Mouse (Mus musculus) liver, embryonic 14.5 days (tissue): Measurements from ENCODE around the gene Pex7. TPM values are rescaled to one million over a fixed set of nuclear protein-coding genes. Genes with fewer than 3 reads are reported as not detected.

ENCODE experiments used
- ATAC-seq: fragments of 200-750 bp; cut with Nextera tagmentation; 2 replicates; pipeline ENCODE4 v1.8.0; 2017; ENCODE audit warnings: moderate number of reproducible peaks, mild to moderate bottlenecking, moderate library complexity; ENCODE audit not compliant: insufficient read depth
- DNase-seq, 3 experiments: peaks; one replicate each; pipeline ENCODE4 v3.0.0-alpha.2; 2012 to 2013; ENCODE audit warnings: low read depth in 3 of 3, low spot score in 3 of 3
- H3K27ac ChIP-seq: fragments of 300-500 bp; sonication (generic); 2 replicates; pipeline ENCODE4 v1.5.1; 2014; ENCODE audit warnings: moderate library complexity, mild to moderate bottlenecking, control low read depth, inconsistent platforms
- H3K27me3 ChIP-seq: fragments of 300-500 bp; sonication (generic); 2 replicates; pipeline ENCODE4 v1.6.1; 2014; ENCODE audit warnings: mild to moderate bottlenecking, low read length, moderate library complexity; ENCODE audit not compliant: control insufficient read depth, insufficient read depth
- H3K36me3 ChIP-seq: fragments of 300-500 bp; sonication (generic); replicated peaks from 2 replicates; pipeline ENCODE4 v1.6.1; 2014; ENCODE audit warnings: low read depth; ENCODE audit not compliant: control insufficient read depth, insufficient read depth
- H3K4me1 ChIP-seq, 2 experiments: fragments of 200-500 bp in 1 of 2; fragments of 300-500 bp in 1 of 2; sonication (generic) in 1 of 2; replicated peaks; 2 replicates each; pipeline ENCODE4 v1.6.1; 2012 to 2014; ENCODE audit warnings: antibody characterized with exemption in 1 of 2, inconsistent platforms in 1 of 2, low read length in 1 of 2; ENCODE audit not compliant: control insufficient read depth in 2 of 2, insufficient read depth in 2 of 2
- H3K4me2 ChIP-seq: fragments of 300-500 bp; sonication (generic); 2 replicates; pipeline ENCODE4 v1.6.1; 2014; ENCODE audit warnings: low read depth, mild to moderate bottlenecking, control low read depth, moderate library complexity
- H3K4me3 ChIP-seq, 2 experiments: fragments of 200-500 bp in 1 of 2; fragments of 300-500 bp in 1 of 2; sonication (generic) in 1 of 2; 2 replicates each; pipeline ENCODE4 v1.5.1; 2012 to 2014; ENCODE audit warnings: low read depth in 2 of 2, low read length in 2 of 2, mild to moderate bottlenecking in 2 of 2, control low read depth in 1 of 2, inconsistent platforms in 1 of 2, moderate library complexity in 1 of 2; ENCODE audit not compliant: insufficient read depth in 1 of 2
- H3K9ac ChIP-seq: fragments of 300-500 bp; sonication (generic); replicated peaks from 2 replicates; pipeline ENCODE4 v1.6.1; 2014; ENCODE audit warnings: mild to moderate bottlenecking, control low read depth, moderate library complexity
- H3K9me3 ChIP-seq: fragments of 300-500 bp; sonication (generic); 2 replicates; pipeline ENCODE4 v1.6.1; 2016; ENCODE audit warnings: low read length, mixed read lengths; ENCODE audit not compliant: control insufficient read depth
- CTCF ChIP-seq: IDR thresholded peaks from 2 replicates; pipeline ENCODE4 v1.5.1; 2016; ENCODE audit warnings: antibody characterized with exemption, low read depth, control low read depth
- EP300 ChIP-seq: IDR thresholded peaks from 2 replicates; pipeline ENCODE4 v1.6.1; 2016; ENCODE audit warnings: antibody characterized with exemption, low read depth
- WGBS: fragments of 180-500 bp; shearing (Covaris S2); extraction: QIAGEN DNeasy Blood & Tissue Kit; methylation state at CpG from one replicate; pipeline ENCODE4 v1.1.7; 2014; ENCODE audit not compliant: insufficient replicate concordance; 5-methylcytosine and 5-hydroxymethylcytosine counted together
- polyA plus RNA-seq, 2 experiments: library from polyadenylated mRNA; depleted of rRNA in 1 of 2; stranded (reverse) in 1 of 2; unstranded in 1 of 2; fragments of >200 nt; fragmentation: Nextera tagmentation in 1 of 2; extraction: Ambion mirVana in 1 of 2; gene quantifications; 2 replicates each; pipeline versions ENCODE4 v1.2.1 to v1.2.3; 2012 to 2014

Gene Pex7
- polyA plus RNA-seq, 2 experiments, result 13.3 to 30.8 TPM

DNA sequence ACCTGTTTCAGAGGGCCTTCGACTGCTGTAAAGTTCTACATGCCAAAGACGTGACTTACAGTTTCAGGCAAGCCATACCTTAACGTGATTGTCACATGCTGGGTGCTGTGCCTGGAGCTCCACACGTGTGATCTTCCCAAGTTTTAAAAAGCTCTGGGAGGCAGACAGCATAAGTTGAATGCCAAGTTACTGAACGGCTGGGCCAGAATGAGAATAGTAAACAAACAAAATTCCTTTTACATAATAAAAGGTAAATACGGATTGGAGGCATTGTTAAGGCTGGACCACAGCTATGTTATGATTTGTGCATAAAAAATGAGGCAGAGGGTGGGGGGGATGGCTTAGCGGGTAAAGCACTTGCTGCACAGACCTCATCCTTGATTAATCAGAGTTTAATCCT, 38.2 kb upstream of the Pex7 start:
- DNase-seq (no peak), ATAC-seq (no peak)
- Histone ChIP-seq H3K36me3 (no peaks in the 10 kb centered on the region), H3K4me2 (no peak overlapping the region), H3K9me3 (no peaks in the 10 kb centered on the region), H3K4me1 (peaks cover 0 to 3% of the 10 kb centered on the region in 2 experiments; a peak in 1 of 4 replicates), H3K27me3 (no peaks in the 10 kb centered on the region), H3K27ac (no peak overlapping the region), H3K4me3 (no peak overlapping the region), H3K9ac (no peak overlapping the region)
- TF ChIP-seq EP300 (no peak), CTCF (no peak)
- WGBS, result 63% methylated on average over 7 of the region's 7 CpGs

DNA sequence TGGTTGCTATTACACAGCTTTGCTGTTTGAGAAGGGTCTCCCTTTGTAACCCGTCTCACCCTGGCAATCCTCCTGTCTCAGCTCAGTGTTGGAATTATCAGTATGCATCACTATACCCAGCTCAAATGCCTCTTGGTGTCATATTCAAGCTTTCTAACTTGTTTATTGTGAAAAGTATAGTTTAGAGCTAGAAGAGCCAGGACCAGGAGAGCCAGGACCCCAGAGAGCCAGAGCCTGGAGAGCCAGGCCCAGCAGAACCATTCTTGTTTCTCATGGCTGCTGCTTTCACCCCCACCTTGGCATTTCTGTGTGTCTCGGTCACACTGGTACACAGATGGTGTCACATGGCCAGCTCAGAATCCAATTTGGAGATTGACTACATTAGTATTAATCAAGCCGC, 35.1 kb upstream of the Pex7 start:
- no peak for ATAC-seq
- no peak overlapping the region for H3K4me3 ChIP-seq
- H3K9ac ChIP-seq, result no peak overlapping the region
- H3K4me2 ChIP-seq, result no peak overlapping the region
- WGBS, result 63% methylated on average over 3 of the region's 3 CpGs
- H3K27me3 ChIP-seq, result no peaks in the 10 kb centered on the region
- H3K27ac ChIP-seq, result no peak overlapping the region
- DNase-seq, result no peak
- TF ChIP-seq EP300, result no peak
- TF ChIP-seq CTCF, result no peak
- no peaks in the 10 kb centered on the region for H3K9me3 ChIP-seq
- peaks cover 0 to 12% of the 10 kb centered on the region in 2 experiments; a peak in 2 of 4 replicates for H3K4me1 ChIP-seq
- H3K36me3 ChIP-seq, result no peaks in the 10 kb centered on the region

DNA sequence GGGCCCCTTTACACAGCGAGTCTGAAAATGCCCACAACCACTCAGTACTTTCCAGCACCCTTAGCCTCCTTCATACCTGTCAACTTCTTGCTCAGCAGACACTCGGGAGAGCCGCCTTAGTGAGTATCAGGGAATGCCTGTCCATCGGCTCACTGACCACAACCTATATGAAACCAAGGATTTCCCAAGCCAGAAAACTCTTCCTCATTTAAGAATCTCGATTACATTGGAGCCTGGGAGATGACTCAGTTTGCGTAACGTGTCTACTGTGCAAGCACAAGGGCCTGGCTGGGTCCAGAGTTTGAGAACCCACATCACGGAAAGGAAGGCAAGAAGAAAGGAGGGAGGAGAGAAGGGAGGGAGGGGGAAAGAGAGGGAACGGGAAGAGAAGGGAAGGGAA, 34.4 kb upstream of the Pex7 start:
- H3K27ac ChIP-seq, result no peak overlapping the region
- H3K4me2 ChIP-seq, result no peak overlapping the region
- ATAC-seq (no peak), DNase-seq (no peak)
- no peaks in the 10 kb centered on the region for H3K36me3 ChIP-seq
- no peak overlapping the region for H3K9ac ChIP-seq
- H3K4me3 ChIP-seq, result no peak overlapping the region
- WGBS, result 64% methylated on average over 9 of the region's 9 CpGs
- no peaks in the 10 kb centered on the region for H3K9me3 ChIP-seq
- H3K27me3 ChIP-seq, result no peaks in the 10 kb centered on the region
- TF ChIP-seq EP300, result no peak
- TF ChIP-seq CTCF, result no peak
- peaks cover 0 to 12% of the 10 kb centered on the region in 2 experiments; a peak in 2 of 4 replicates for H3K4me1 ChIP-seq

DNA sequence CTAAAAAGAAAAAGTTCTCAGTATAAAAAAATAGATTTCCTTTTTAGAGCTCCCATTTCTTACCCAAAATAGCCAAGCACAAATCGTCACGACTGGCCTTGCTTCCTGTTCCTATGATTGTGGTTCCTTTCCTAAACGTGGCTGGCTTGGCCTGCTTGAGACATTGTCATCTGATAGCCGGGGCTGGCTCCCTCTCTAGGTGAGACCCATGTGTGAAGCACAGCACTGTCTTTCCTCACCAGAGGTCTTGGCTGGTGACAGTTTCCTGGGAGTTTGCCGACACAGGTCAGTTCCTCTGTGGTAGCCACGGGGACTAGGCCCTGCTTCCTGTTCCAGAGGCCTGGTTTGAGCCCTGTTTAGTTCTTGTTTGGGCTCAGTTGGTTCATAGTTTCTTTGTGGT, 33.6 kb upstream of the Pex7 start:
- no peak overlapping the region for H3K27ac ChIP-seq

DNA sequence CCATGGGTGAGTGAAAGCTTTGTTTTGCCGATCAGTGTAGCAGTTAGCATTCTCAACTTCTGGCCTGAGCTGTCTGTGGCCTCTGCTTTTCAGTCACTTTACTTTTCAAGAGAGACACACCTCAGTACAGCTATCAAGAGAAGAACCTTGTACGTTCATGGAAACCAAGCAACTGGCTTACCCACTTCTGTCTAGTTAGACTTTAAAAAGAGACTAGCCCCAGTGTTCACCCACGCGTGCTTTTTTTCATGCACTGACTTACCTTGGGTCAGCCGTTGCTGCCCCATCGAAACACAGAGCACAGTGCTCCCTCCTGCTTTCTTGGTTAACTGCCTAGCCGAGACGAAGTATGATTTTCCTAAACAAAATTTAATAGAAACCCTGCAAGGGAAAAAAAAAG, 33.1 kb upstream of the Pex7 start:
- H3K27ac ChIP-seq, result no peak overlapping the region
- no peak for ATAC-seq

More for the DNA sequence above, 33.6 kb upstream of the Pex7 start:
- ATAC-seq (no peak), DNase-seq (no peak)
- TF ChIP-seq CTCF (no peak), EP300 (no peak)
- Histone ChIP-seq H3K4me1 (peaks cover 0 to 11% of the 10 kb centered on the region in 2 experiments; a peak in 2 of 4 replicates), H3K9me3 (no peaks in the 10 kb centered on the region), H3K4me3 (no peak overlapping the region), H3K4me2 (no peak overlapping the region), H3K36me3 (no peaks in the 10 kb centered on the region), H3K27me3 (no peaks in the 10 kb centered on the region), H3K9ac (no peak overlapping the region)
- WGBS, result 10% methylated on average over 6 of the region's 6 CpGs

More for the DNA sequence above, 33.1 kb upstream of the Pex7 start:
- no peaks in the 10 kb centered on the region for H3K9me3 ChIP-seq
- H3K4me3 ChIP-seq, result no peak overlapping the region
- H3K9ac ChIP-seq, result no peak overlapping the region
- 49% methylated on average over 8 of the region's 8 CpGs for WGBS
- peaks cover 0 to 11% of the 10 kb centered on the region in 2 experiments; a peak in 2 of 4 replicates for H3K4me1 ChIP-seq
- no peaks in the 10 kb centered on the region; the same call in 1 of the 2 replicates for H3K27me3 ChIP-seq
- no peak for TF ChIP-seq EP300
- no peak for TF ChIP-seq CTCF
- no peak for DNase-seq
- no peak overlapping the region for H3K4me2 ChIP-seq
- H3K36me3 ChIP-seq, result no peaks in the 10 kb centered on the region
